Mouse (Mus musculus) Muller cell, postnatal 12 days (primary cell): ENCODE measurements at regions not wholly inside any gene's neighbourhood (a gene's known extent, or its start where the extent isn't known, plus 50 kb on each side); places are given as distances from the start of the nearest gene placed in this dataset.
A peak's percentile ranks its signal among the peaks of the same experiment; 100 is the strongest.

Source experiments
- DNase-seq: peaks from one replicate; pipeline ENCODE4 v3.0.0-alpha.2; 2015; ENCODE audit errors: inconsistent ontology term

DNA sequence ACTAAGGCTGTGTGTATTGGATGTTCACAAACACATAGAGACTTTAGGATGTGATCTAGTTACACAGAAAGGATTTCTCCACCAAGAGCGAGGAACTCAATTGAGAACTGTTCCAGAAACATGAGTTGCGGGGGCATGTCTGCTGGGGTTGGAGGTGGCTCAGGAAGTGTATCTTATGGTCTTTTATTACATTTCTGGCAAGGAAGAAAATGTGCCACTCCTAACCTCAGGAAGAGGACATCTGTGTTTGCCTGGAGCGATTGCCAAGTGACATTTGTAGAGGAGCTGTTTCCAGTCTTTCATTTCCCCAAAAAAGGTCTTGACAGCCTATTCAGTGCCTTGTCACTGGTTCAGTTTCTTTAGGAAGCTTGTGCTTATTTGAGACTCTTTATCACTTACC lies 606.2 kb downstream of the Tmem182 start:
- no peak for DNase-seq

DNA sequence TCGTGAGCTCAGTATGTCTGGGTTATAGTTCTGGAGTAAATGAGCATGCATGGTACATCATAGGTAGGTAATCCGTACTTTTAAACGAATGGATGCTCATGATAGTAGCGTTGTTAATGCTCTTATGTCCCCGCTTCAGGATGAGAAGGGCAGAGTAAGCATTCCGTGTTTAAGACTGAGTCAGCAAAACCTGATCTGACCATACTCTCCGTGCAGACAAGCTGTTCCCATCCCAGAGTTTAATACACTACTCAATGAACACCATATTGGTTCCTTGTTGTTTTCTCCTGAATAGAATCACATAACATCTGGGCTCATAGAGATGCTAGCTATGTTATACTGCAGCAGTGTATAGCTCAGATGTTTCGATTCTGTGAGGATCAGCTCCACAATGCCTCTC lies 606.7 kb downstream of the Tmem182 start:
- no peak for DNase-seq

DNA sequence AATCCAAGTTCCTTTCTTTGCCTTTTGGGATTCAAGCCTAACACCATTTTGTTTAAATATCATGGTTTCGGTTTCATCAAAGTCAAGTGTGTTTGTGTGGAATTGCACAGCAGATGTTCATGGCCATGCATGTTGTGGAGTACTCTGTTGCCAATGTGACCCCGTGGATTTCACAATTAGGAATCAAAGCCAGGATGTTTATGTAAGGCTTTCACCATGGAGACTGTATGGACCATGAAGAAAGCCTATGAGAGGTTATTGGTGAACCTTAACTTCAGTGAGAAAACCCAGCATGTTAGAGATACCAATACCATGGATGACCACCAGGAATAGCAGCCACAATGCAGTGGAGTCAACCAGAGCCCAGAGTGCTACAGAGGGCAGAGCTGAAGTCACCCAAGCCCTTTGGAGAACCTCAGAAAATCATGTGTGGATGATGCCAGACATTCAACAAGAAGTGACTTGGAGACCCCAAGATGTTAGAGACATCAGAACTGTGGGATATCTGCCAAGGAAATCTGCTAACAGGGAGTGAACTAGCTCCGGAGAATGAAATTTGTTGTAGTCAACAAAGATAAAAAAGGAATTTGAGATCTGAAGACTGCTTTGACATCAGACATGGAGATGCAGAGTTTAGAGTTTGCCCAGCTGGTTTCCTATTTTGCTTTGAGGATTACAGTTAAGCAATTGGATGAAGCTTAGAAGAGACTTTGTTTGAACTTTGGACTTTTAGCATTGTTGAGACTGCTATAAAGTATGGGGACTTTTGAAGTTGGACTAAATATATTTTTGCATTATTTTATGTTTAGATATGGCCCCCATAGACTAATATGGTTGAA lies 615.3 kb downstream of the Tmem182 start:
- no peak for DNase-seq

DNA sequence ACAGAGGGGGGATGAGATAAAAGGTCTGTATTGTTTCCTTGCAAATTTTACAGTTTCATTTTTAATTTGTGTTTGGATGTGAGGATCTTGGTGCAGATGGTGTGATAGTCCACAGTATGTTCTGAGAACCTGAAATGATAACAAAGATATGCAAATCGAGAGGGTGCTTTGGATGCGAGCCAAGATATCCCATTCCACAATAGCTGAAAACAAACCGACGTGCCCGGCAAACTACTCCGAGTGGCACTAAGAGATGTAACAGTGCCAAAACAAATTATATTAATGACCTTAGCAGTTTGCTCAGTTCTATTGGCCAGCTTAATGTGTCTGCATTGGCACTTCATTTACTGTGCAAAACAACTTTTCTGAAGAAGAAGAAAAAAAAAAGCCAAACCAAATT lies 622.5 kb downstream of the Tmem182 start:
- peak; percentile 38 for DNase-seq

DNA sequence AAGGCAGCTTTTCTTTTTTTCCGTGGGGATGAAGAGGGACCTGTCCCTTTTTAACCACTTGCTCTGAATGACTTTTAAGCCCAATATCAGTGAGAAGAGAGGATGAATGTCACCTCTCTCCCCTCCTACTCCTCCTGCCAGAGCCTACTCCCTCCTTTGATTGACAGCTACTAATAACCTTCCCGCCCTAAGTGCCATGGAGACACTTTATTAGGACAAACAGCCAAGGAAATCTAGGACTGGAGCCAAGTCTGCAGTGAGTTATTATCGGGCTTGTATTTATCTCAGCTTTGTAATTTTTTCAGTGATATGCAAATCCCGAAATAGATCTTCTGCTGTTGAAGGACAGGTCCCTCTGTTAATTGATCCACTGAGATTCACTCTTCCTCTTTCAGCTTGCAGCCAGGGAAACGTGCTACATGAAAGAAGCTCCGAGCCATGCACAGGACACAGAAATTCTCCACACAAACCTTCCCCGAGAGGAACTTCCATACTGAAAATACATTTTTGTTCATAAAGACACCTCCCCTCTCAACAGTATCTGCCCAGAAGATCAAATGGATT lies 625.8 kb downstream of the Tmem182 start:
- peak; percentile 9 for DNase-seq

DNA sequence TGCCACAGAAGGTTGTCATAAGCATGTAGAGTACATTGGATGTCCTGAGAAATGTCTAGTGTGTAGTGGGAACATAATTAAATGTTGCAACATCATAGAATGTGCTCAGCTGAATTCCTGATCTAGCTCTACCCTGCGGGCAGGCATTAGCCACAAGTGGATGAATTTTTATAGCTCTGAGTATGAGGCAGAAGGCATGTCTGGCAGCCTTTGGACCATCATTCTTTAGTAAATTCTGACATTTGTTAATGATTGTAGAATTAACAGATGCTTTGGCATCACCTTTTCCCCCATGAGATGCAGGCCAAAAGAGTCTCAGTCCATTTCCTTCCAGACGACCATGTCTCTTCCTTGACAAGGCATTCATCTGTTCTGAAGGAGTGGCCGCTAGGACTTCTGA lies 630.0 kb downstream of the Tmem182 start:
- peak; percentile 42 for DNase-seq

DNA sequence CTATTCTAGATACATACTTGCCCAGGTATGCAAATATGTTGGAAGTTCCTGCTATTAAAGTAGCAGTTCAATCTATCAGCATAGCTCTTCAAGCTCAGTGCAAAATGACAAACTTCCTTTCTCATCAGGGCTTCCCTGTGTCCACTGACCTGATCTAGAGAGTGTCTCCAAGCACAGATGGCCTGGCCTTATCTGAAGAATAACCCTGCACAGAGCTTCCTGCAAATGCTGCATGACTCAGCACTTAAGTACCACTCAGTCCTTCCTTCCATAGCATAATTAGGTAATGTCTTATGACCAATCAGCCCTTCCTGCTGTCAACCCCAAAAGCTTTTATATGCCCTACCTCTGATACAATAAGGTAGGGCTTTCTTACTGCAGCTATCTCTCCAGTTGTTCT lies 644.6 kb downstream of the Tmem182 start:
- DNase-seq, result no peak
